Mouse (Mus musculus) lung, adult 2 months (tissue): Measurements from ENCODE around the gene Txnip.

Experiments
- CTCF ChIP-seq: fragments of 200-500 bp; IDR thresholded peaks from 2 replicates; pipeline ENCODE4 v1.5.1; 2011; ENCODE audit warnings: mild to moderate bottlenecking, low read length, control low read depth; ENCODE audit not compliant: insufficient read depth
- POLR2A ChIP-seq: fragments of 200-500 bp; IDR thresholded peaks from 2 replicates; pipeline ENCODE4 v1.6.1; 2011; ENCODE audit warnings: low read depth, mild to moderate bottlenecking, control low read depth, low read length, borderline replicate concordance; ENCODE audit errors: extremely low read depth

- TF ChIP-seq CTCF = no peak
- TF ChIP-seq POLR2A = 0 out of 2 replicates have a peak, but pooled peaks have one; percentile 7
Measured at GRCm38 (mm10) chr3:96563267-96563666, 5.5 kb downstream of the Txnip start.
